Mouse (Mus musculus) thymus, adult 2 months (tissue): Measurements from ENCODE around the gene Tmem127. TPM values are rescaled to one million over a fixed set of nuclear protein-coding genes. Genes with fewer than 3 reads are reported as not detected.
"Not testable (repeated sequence)": the region's sequence is repeated elsewhere in the genome, so short reads cannot be mapped to it uniquely, and the experiment has no call there.

Source experiments
- DNase-seq: peaks from one replicate; pipeline ENCODE4 v3.0.0; 2021
- H3K27ac ChIP-seq: fragments of 200-500 bp; 2 replicates; pipeline ENCODE4 v1.5.1; 2012; ENCODE audit warnings: low read length, control low read depth; ENCODE audit not compliant: control insufficient read depth, insufficient read depth
- H3K27me3 ChIP-seq: fragments of 200-500 bp; 2 replicates; pipeline ENCODE4 v1.6.1; 2012; ENCODE audit warnings: mild to moderate bottlenecking, low read length, moderate library complexity, mixed read lengths; ENCODE audit not compliant: control insufficient read depth, insufficient read depth
- H3K36me3 ChIP-seq: fragments of 200-500 bp; 2 replicates; pipeline ENCODE4 v1.6.1; 2012; ENCODE audit warnings: mild to moderate bottlenecking, low read length, moderate library complexity; ENCODE audit not compliant: control insufficient read depth, insufficient read depth
- H3K4me1 ChIP-seq: fragments of 200-500 bp; replicated peaks from 2 replicates; pipeline ENCODE4 v1.6.1; 2012; ENCODE audit warnings: low read length; ENCODE audit not compliant: control insufficient read depth, insufficient read depth
- H3K4me3 ChIP-seq: fragments of 200-500 bp; 2 replicates; pipeline ENCODE4 v1.5.1; 2012; ENCODE audit warnings: mild to moderate bottlenecking, low read length, control low read depth, moderate library complexity; ENCODE audit not compliant: control insufficient read depth, insufficient read depth
- CTCF ChIP-seq: fragments of 200-500 bp; IDR thresholded peaks from 2 replicates; pipeline ENCODE4 v1.5.1; 2012; ENCODE audit warnings: mild to moderate bottlenecking, control low read depth, low read length, moderate library complexity, borderline replicate concordance; ENCODE audit not compliant: control insufficient read depth, poor library complexity, insufficient read depth; ENCODE audit errors: extremely low read depth
- POLR2A ChIP-seq: fragments of 200-500 bp; IDR thresholded peaks from 2 replicates; pipeline ENCODE4 v1.6.1; 2012; ENCODE audit warnings: mild to moderate bottlenecking, low read length, control low read depth, moderate library complexity; ENCODE audit not compliant: control insufficient read depth, poor library complexity, insufficient read depth; ENCODE audit errors: extremely low read depth
- WGBS: fragments of 180-500 bp; shearing (Covaris S2); methylation state at CpG from one replicate; pipeline ENCODE4 v1.1.7; 2018; 5-methylcytosine and 5-hydroxymethylcytosine counted together
- polyA plus RNA-seq: library from polyadenylated mRNA; depleted of rRNA; stranded (reverse); fragments of >200 nt; gene quantifications from 2 replicates; pipeline ENCODE4 v1.2.3, GENCODE M21; 2012; rRNA removed

The Tmem127 gene
- polyA plus RNA-seq, result 140 and 143 TPM in 2 replicates

- Histone ChIP-seq H3K4me1 (peaks cover 11% of the 10 kb centered on the region), H3K27me3 (no peaks in the 10 kb centered on the region), H3K4me3 (peak within 1 kb of the TSS; percentile 89), H3K27ac (0 out of 2 replicates have a peak within 1 kb of the TSS, but pooled peaks have one; percentile 2), H3K36me3 (peaks cover 21% of the 10 kb centered on the region)
- TF ChIP-seq CTCF (no peak), POLR2A (peak; percentile 67)
- under 1% methylated on average over 53 of the region's 53 CpGs for WGBS
- peak; percentile 95 for DNase-seq
These were observed at the start of gene Tmem127, which contains the start of gene Ciao1 for GRCm38 (mm10) chr2:127247592-127248333. Gene Tmem127, plus strand, starts transcription at chr2:127247908. Gene Ciao1, minus strand, starts transcription at chr2:127247816.

GRCm38 (mm10) chr2:127204932-127205331 is 42.8 kb upstream of the Tmem127 start:
- 28% methylated on average over 3 of the region's 3 CpGs for WGBS
- no peaks in the 10 kb centered on the region for H3K27me3 ChIP-seq
- H3K36me3 ChIP-seq, result no peaks in the 10 kb centered on the region
- H3K4me3 ChIP-seq, result no peak overlapping the region
- no peak overlapping the region for H3K27ac ChIP-seq
- peak; percentile 58 for DNase-seq
- TF ChIP-seq POLR2A (no peak), CTCF (no peak)
- peaks cover 7% of the 10 kb centered on the region for H3K4me1 ChIP-seq

- WGBS, result 94% methylated on average over 4 of the region's 4 CpGs
- not testable (repeated sequence) for H3K36me3 ChIP-seq, H3K27me3 ChIP-seq, H3K27ac ChIP-seq, DNase-seq, H3K4me1 ChIP-seq, H3K4me3 ChIP-seq
These were observed 41.8 kb upstream of the Tmem127 start for GRCm38 (mm10) chr2:127205936-127206335.

- TF ChIP-seq POLR2A (no peak), CTCF (no peak)
These were observed 40.8 kb upstream of the Tmem127 start for GRCm38 (mm10) chr2:127206916-127207315.

GRCm38 (mm10) chr2:127207547-127208451 is 39.9 kb upstream of the Tmem127 start, which contains the start of the genes 1810024B03Rik and Snrnp200:
Gene 1810024B03Rik, minus strand, starts transcription at chr2:127208280.
Gene Snrnp200, plus strand, starts transcription at chr2:127208386.
- Histone ChIP-seq H3K27ac (peak within 1 kb of the TSS; percentile 61), H3K36me3 (peaks cover 24% of the 10 kb centered on the region), H3K4me3 (peak within 1 kb of the TSS; percentile 91), H3K4me1 (peaks cover 7% of the 10 kb centered on the region), H3K27me3 (no peaks in the 10 kb centered on the region)
- peak; percentile 93 for DNase-seq
- 0 out of 2 replicates have a peak, but pooled peaks have one; percentile 62 for TF ChIP-seq POLR2A
- no peak for TF ChIP-seq CTCF
- WGBS, result 12% methylated on average over 36 of the region's 36 CpGs

More at GRCm38 (mm10) chr2:127206916-127207315, 40.8 kb upstream of the Tmem127 start:
- peaks cover 7% of the 10 kb centered on the region for H3K4me1 ChIP-seq
- H3K27me3 ChIP-seq, result no peaks in the 10 kb centered on the region
- DNase-seq, result no peak
- H3K4me3 ChIP-seq, result no peak overlapping the region
- H3K27ac ChIP-seq, result no peak overlapping the region
- WGBS, result 98% methylated on average over 2 of the region's 2 CpGs
- H3K36me3 ChIP-seq, result peaks cover 15% of the 10 kb centered on the region

- Histone ChIP-seq H3K27ac (peak overlapping the region; percentile 61), H3K36me3 (peaks cover 27% of the 10 kb centered on the region), H3K4me3 (peak overlapping the region; percentile 91), H3K4me1 (peaks cover 7% of the 10 kb centered on the region), H3K27me3 (no peaks in the 10 kb centered on the region)
- DNase-seq, result no peak
- TF ChIP-seq POLR2A, result no peak
- TF ChIP-seq CTCF, result 0 out of 2 replicates have a peak, but pooled peaks have one; percentile 38
- 1% methylated on average over 17 of the region's 17 CpGs for WGBS
These were observed 39.3 kb upstream of the Tmem127 start for GRCm38 (mm10) chr2:127208452-127208769.
